Mouse (Mus musculus): ENCODE measurements around the gene Tmem109.

DNA sequence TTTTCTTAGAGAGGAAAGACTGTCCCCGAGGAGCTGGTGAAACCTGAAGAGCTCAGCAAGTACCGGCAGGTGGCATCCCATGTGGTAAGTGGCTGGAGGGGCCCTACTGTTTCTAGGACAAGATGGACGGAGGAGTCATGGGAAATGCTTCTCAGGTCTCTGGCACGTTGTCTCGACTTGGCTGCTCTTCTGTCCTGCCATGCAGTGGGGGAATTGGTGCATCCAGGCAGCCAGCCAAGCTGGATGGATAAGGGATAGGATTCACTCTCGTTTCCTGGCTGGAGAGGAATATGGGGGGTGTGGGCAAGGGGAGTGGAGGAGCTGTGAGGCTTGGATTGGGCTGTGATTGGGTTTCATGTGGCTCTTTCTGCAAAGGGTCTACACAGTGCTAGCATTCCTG is 18.5 kb upstream of the Tmem109 start:
- TF ChIP-seq POLR2A (IDR thresholded peaks at IDR 0.05; ENCODE audit: insufficient read depth, low read length) (no peak), CTCF (IDR thresholded peaks at IDR 0.05; ENCODE audit: low read depth, low read length) (no peak), EP300 (IDR thresholded peaks at IDR 0.05; ENCODE audit: insufficient read depth, low read depth, low read length) (no peak)
